Mouse (Mus musculus): ENCODE measurements around the gene Rsph1. TPM values are rescaled to one million over a fixed set of nuclear protein-coding genes. Genes with fewer than 3 reads are reported as not detected.

The Rsph1 gene
- polyA plus RNA-seq, 1 experiment: 0.51 TPM

DNA sequence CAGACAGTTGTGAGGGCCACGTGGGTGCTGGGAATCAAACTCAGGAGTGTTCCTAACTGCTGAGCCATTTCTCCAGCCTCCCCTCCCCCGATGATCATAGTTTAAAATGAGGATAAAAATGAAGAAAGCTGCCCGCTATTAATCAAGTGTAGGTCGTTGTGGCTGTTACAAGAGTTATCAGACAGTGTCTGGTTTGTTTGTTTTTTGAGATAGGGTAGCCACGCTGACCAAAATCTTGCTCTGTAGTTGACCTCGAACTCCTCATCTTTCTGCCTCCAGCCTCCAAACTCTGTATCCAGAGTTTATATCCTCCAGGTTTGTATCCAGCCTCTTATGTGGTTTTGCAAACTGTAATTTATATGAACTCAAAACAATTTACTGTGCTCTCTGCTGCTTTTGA, 3.1 kb upstream of the Rsph1 start:
- no peak for DNase-seq
- Histone ChIP-seq H3K4me1 (replicated peaks; ENCODE audit: control insufficient read depth, insufficient read depth, low read length) (peaks cover 18% of the 10 kb centered on the region), H3K27ac (ENCODE audit: control insufficient read depth, insufficient read depth, low read length) (no peak overlapping the region), H3K4me3 (ENCODE audit: control insufficient read depth, insufficient read depth, low read length) (no peak overlapping the region), H3K36me3 (ENCODE audit: control insufficient read depth, insufficient read depth, low read length) (no peaks in the 10 kb centered on the region), H3K27me3 (ENCODE audit: control insufficient read depth, insufficient read depth, low read length) (no peaks in the 10 kb centered on the region)
- no peak for TF ChIP-seq CTCF (IDR thresholded peaks at IDR 0.05; ENCODE audit: borderline replicate concordance, control insufficient read depth, extremely low read depth, insufficient read depth, low read length, poor library complexity)
- no peak for TF ChIP-seq POLR2A (IDR thresholded peaks at IDR 0.05; ENCODE audit: control insufficient read depth, extremely low read depth, insufficient read depth, low read length, poor library complexity)
- 74% methylated on average over 6 of the region's 6 CpGs for WGBS

- no peak overlapping the region for H3K27ac ChIP-seq (ENCODE audit: control insufficient read depth, insufficient read depth, low read length)
- no peak for DNase-seq
- peaks cover 22% of the 10 kb centered on the region for H3K4me1 ChIP-seq (replicated peaks; ENCODE audit: control insufficient read depth, insufficient read depth, low read length)
- no peak overlapping the region for H3K4me3 ChIP-seq (ENCODE audit: control insufficient read depth, insufficient read depth, low read length)
- H3K36me3 ChIP-seq (ENCODE audit: control insufficient read depth, insufficient read depth, low read length): no peaks in the 10 kb centered on the region
- no peaks in the 10 kb centered on the region for H3K27me3 ChIP-seq (ENCODE audit: control insufficient read depth, insufficient read depth, low read length)
- WGBS: 94% methylated on average over 9 of the region's 9 CpGs
- TF ChIP-seq CTCF (IDR thresholded peaks at IDR 0.05; ENCODE audit: borderline replicate concordance, control insufficient read depth, extremely low read depth, insufficient read depth, low read length, poor library complexity): no peak
- no peak for TF ChIP-seq POLR2A (IDR thresholded peaks at IDR 0.05; ENCODE audit: control insufficient read depth, extremely low read depth, insufficient read depth, low read length, poor library complexity)
These were observed 2.4 kb upstream of the Rsph1 start for GRCm38 (mm10) chr17:31279541-31279940.

GRCm38 (mm10) chr17:31277931-31278330, 748 bp upstream of the Rsph1 start:
- no peaks in the 10 kb centered on the region for H3K27me3 ChIP-seq (ENCODE audit: control insufficient read depth, insufficient read depth, low read length)
- 97% methylated on average over 4 of the region's 4 CpGs for WGBS
- peaks cover 22% of the 10 kb centered on the region for H3K4me1 ChIP-seq (replicated peaks; ENCODE audit: control insufficient read depth, insufficient read depth, low read length)
- TF ChIP-seq POLR2A (IDR thresholded peaks at IDR 0.05; ENCODE audit: control insufficient read depth, extremely low read depth, insufficient read depth, low read length, poor library complexity) (no peak), CTCF (IDR thresholded peaks at IDR 0.05; ENCODE audit: borderline replicate concordance, control insufficient read depth, extremely low read depth, insufficient read depth, low read length, poor library complexity) (no peak)
- no peak overlapping the region for H3K27ac ChIP-seq (ENCODE audit: control insufficient read depth, insufficient read depth, low read length)
- DNase-seq: no peak
- H3K4me3 ChIP-seq (ENCODE audit: control insufficient read depth, insufficient read depth, low read length): no peak overlapping the region
- H3K36me3 ChIP-seq (ENCODE audit: control insufficient read depth, insufficient read depth, low read length): no peaks in the 10 kb centered on the region

GRCm38 (mm10) chr17:31276207-31276921, 819 bp downstream of the Rsph1 start:
- no peak for TF ChIP-seq POLR2A (IDR thresholded peaks at IDR 0.05; ENCODE audit: control insufficient read depth, extremely low read depth, insufficient read depth, low read length, poor library complexity)
- TF ChIP-seq CTCF (IDR thresholded peaks at IDR 0.05; ENCODE audit: borderline replicate concordance, control insufficient read depth, extremely low read depth, insufficient read depth, low read length, poor library complexity): no peak
- Histone ChIP-seq H3K27ac (ENCODE audit: control insufficient read depth, insufficient read depth, low read length) (no peak overlapping the region), H3K4me3 (ENCODE audit: control insufficient read depth, insufficient read depth, low read length) (no peak overlapping the region), H3K36me3 (ENCODE audit: control insufficient read depth, insufficient read depth, low read length) (no peaks in the 10 kb centered on the region), H3K27me3 (ENCODE audit: control insufficient read depth, insufficient read depth, low read length) (no peaks in the 10 kb centered on the region), H3K4me1 (replicated peaks; ENCODE audit: control insufficient read depth, insufficient read depth, low read length) (peaks cover 22% of the 10 kb centered on the region)
- DNase-seq: no peak
- 68% methylated on average over 9 of the region's 9 CpGs for WGBS

- no peaks in the 10 kb centered on the region for H3K36me3 ChIP-seq (ENCODE audit: control insufficient read depth, insufficient read depth, low read length)
- H3K4me3 ChIP-seq (ENCODE audit: control insufficient read depth, insufficient read depth, low read length): no peak overlapping the region
- WGBS: 35% methylated on average over 6 of the region's 6 CpGs
- no peaks in the 10 kb centered on the region for H3K27me3 ChIP-seq (ENCODE audit: control insufficient read depth, insufficient read depth, low read length)
- peaks cover 22% of the 10 kb centered on the region for H3K4me1 ChIP-seq (replicated peaks; ENCODE audit: control insufficient read depth, insufficient read depth, low read length)
- H3K27ac ChIP-seq (ENCODE audit: control insufficient read depth, insufficient read depth, low read length): no peak overlapping the region
- TF ChIP-seq CTCF (IDR thresholded peaks at IDR 0.05; ENCODE audit: borderline replicate concordance, control insufficient read depth, extremely low read depth, insufficient read depth, low read length, poor library complexity) (no peak), POLR2A (IDR thresholded peaks at IDR 0.05; ENCODE audit: control insufficient read depth, extremely low read depth, insufficient read depth, low read length, poor library complexity) (no peak)
- peak; percentile 44 for DNase-seq
These were observed 2.0 kb downstream of the Rsph1 start for GRCm38 (mm10) chr17:31275181-31275580.

- 95% methylated on average over 8 of the region's 8 CpGs for WGBS
- no peaks in the 10 kb centered on the region for H3K36me3 ChIP-seq (ENCODE audit: control insufficient read depth, insufficient read depth, low read length)
- no peak overlapping the region for H3K27ac ChIP-seq (ENCODE audit: control insufficient read depth, insufficient read depth, low read length)
- H3K27me3 ChIP-seq (ENCODE audit: control insufficient read depth, insufficient read depth, low read length): no peaks in the 10 kb centered on the region
- H3K4me3 ChIP-seq (ENCODE audit: control insufficient read depth, insufficient read depth, low read length): no peak overlapping the region
- TF ChIP-seq POLR2A (IDR thresholded peaks at IDR 0.05; ENCODE audit: control insufficient read depth, extremely low read depth, insufficient read depth, low read length, poor library complexity): no peak
- TF ChIP-seq CTCF (IDR thresholded peaks at IDR 0.05; ENCODE audit: borderline replicate concordance, control insufficient read depth, extremely low read depth, insufficient read depth, low read length, poor library complexity): no peak
- peaks cover 22% of the 10 kb centered on the region for H3K4me1 ChIP-seq (replicated peaks; ENCODE audit: control insufficient read depth, insufficient read depth, low read length)
- no peak for DNase-seq
These were observed 3.6 kb downstream of the Rsph1 start for GRCm38 (mm10) chr17:31273631-31274030.

Measured in thymus, adult 2 months (tissue).